Mouse (Mus musculus) olfactory bulb, adult 2 months (tissue): ENCODE data around the gene Tmem107.

ENCODE experiments used
- CTCF ChIP-seq: fragments of 200-500 bp; IDR thresholded peaks from 2 replicates; pipeline ENCODE4 v1.5.1; 2012; ENCODE audit warnings: low read depth, mild to moderate bottlenecking, low read length, moderate library complexity; ENCODE audit not compliant: insufficient read depth
- POLR2A ChIP-seq: fragments of 200-500 bp; IDR thresholded peaks from 2 replicates; pipeline ENCODE4 v1.6.1; 2012; ENCODE audit warnings: mild to moderate bottlenecking, low read depth, low read length, moderate library complexity; ENCODE audit not compliant: insufficient read depth

DNA sequence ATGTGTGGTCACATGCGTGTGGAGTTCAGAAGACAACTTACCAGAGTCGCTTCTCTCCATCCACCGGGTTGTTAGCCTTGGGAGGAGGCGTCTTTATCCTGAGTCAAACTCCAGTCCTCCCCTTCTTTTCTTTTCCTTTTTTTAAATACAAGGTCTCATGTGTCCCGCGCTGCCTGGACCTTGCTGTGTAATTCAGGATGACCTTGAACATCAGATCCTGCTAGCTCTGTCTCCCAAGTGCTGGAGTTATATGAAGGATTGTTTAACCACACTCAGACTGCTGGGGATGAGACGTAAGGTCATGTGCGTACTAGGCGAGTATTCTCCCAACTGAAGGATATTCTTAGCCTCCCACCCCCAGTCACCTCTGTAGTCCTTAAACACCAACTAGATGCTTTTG is 6.7 kb downstream of the Tmem107 start:
- TF ChIP-seq CTCF = no peak
- TF ChIP-seq POLR2A = no peak
